Mouse (Mus musculus) ES-CJ7 (cell line): ENCODE measurements around the gene Dnah14.
"Not testable (repeated sequence)": the region's sequence is repeated elsewhere in the genome, so short reads cannot be mapped to it uniquely, and the experiment has no call there.

ENCODE experiments used
- DNase-seq: peaks from one replicate; pipeline ENCODE4 v3.0.0; 2011; ENCODE audit warnings: low read depth, low spot score

Gene Dnah14

DNA sequence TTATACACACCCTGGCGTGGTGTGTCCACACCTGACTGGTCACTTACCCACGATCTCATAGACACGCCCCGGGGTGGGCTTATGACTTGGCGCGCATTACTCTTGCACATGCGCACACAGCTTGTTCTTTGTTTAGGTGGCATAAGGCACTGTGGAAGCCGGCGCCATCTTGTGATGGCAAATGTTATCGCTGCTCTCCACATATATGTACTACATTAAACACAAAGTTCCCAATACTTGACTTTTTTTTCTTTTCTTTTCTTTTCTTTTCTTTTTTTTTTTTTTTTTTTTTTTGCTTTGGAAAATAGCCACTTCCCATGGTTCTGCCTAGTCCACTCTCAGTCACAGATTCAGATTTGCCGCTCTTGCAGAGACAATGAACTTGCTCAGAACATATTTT is 206.2 kb downstream of the Dnah14 start:
- DNase-seq = not testable (repeated sequence)

DNA sequence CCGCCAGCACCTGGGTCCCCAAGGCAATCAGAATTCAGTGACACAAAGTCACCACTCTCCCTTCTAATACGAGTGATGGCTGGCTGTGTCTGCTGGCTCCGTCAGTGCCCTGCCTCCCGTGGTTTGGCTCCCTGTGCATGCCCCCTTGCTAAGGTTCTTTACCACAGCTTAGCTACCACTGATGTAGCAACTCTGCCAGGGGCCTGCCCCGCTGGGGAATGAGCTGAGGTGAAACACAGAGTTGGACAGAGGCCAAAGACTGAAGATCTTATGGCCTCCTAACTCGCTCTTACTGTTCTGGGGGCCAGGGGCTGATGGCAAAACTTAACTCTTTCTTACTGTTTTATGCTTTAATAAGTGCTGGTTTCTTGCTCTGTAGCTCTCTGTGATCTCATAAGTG is 213.6 kb downstream of the Dnah14 start:
- no peak for DNase-seq

DNA sequence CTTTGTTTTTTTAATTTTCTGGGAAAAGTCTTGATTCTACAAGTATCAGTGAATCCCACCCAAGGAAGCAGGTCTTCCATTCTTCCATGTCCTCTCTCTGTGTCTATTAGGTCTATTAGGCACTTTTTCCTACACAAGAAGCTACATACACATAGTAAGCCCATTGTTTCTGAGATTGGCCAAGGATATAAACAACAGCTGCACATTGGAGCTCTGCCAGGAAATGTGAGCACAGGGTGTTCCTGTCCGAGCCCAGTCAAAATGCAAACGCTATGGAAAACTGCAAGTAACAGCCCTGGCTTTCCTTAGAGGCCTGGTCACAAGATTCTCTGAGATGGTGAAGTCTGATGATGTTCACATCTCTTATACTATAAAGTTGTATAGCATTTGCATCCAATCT is 217.2 kb downstream of the Dnah14 start:
- no peak for DNase-seq

DNA sequence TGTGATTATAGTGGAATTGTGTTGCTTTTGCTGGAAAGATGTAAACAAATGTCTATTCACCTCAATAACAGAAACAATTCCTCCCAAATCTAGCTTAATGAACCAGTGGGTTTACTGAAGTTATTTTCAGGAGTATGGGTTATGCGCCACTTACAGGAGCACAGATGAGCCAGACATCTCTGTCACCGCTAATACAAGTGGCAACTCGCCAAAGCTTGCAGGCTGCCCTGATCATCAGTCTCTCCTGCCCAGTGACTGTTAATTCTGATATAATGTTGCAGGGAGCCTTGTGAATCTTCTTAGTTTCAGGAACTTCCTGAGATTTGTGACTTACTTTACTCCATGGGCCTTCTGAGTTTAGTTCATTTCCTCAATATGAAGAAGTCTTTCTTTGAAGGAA is 223.6 kb downstream of the Dnah14 start:
- no peak for DNase-seq

DNA sequence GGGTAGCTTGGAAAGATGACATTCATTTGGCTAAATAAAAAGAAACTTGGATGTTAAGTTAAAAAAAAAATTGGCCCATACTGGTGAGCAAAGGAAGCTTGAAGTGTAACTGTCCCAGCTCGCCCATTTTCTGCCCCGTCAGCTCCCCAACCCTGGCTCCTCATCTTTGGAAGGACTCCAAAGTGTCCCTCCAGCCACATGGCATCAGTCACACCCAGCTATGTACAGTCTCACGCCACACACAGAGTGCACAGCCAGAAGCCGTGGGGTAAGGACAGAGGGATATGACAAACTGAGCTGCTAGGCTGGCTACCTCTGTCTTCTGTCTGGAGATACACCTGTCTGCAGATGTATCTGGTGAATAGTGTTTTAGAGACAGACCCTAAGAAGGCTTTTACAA is 224.3 kb downstream of the Dnah14 start:
- no peak for DNase-seq

DNA sequence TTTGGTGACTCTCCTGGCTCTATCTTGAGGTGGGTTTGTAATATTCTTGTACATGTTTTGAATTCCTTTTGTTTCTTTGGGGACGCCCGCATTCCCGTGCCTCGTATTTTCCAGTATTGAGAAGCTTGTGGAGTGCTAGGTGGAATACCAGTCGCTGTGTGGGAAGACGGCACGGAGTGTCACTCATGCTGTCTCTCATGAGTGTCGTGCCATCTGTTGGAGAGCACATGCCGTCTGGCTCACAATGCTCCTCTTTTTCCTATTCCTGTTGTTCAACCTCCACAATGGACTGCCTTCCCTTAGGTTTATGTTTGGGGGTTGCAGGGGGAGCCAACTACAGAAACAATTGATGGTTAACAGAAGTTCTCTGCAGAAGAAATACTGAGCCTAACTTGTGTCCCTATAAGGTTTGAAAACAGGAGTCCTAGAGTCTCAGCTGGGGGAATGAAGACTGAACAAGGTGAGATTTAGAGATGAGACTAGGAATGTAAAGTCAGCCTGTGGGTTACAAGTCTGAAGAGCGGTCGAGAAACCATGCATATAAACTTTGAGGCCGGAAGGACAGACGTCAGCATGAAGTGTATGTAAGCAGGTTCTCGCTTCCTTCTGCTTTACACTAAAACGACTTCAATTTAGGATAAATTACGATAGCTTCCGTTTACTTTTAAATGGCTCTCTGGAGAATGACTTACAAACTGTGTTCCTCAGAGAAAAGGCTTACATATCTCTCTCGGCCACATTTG is 235.3 kb downstream of the Dnah14 start:
- no peak for DNase-seq

DNA sequence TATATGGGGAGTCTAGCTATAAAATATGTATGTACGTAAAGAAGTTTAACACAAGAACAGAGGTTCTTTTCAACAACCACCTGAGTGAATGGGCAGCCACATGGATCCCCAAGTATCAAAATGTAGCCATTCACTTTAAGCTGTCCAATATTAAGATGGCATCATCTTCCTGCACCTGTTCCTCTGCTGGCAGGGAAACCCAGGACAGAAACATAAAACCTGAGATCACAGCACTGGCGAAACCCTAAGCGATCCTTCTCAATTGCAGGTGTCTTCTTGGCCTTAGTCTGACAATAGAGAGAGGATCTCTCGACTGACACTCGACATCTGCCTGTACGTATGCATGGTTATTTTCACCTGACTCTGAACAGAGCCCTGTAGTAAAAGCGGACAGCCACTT is 250.4 kb downstream of the Dnah14 start:
- no peak for DNase-seq

DNA sequence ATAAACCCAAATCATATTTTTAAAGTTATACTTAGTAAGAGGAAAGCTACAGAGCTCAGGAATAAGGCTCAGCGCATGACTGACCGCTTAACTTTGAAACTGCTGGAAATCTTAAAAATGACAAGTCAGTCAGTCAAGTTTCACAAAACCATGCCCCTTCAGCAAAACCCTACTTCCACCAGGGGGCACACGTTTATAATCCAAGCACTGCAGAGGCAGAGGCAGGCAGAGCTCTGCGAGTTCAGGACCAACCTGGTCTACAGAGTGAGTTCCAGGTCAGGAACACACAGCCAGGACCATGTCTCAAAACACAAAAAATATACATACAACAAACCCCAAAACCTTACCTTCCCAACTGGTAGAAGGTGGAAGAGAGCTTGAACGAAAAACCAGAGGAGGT is 252.0 kb downstream of the Dnah14 start:
- peak; percentile 74 for DNase-seq

DNA sequence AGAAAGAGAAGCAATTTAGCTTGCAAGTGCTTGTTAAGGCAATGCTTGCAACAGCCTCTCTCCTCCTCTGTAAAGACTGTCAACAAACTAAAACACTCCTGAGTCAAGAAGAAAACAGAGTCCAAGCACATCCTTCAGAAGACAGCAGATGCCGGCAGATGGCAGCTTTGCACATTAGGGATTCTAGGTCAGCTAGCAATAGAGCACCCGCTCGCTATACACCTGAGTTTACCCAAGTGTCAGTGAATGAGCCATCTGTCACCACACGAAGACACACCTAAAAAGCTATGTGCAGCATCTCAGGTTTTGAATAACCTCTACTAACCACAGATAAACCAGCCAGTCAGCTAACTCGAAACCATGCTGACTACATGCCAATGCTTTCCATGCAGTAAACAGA is 256.4 kb downstream of the Dnah14 start:
- DNase-seq = no peak

DNA sequence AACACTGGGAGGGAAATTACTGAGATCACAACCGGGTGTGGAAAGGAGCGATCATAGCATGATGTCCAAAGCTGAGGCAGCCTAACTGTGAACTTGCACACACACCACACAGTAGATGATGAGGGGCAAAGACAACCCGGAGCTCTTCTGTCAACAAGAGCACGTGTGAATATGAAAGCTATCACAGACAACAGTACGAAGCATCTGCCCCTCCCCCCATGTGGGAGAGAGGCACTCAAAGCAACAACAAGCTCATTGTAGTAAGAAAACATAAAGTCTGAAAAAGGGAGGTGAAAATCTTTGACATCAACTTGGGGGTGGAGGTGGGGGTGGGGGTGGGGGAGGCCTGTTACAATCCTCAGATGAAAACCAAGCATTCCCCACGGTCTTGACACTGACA is 256.8 kb downstream of the Dnah14 start:
- DNase-seq = no peak

DNA sequence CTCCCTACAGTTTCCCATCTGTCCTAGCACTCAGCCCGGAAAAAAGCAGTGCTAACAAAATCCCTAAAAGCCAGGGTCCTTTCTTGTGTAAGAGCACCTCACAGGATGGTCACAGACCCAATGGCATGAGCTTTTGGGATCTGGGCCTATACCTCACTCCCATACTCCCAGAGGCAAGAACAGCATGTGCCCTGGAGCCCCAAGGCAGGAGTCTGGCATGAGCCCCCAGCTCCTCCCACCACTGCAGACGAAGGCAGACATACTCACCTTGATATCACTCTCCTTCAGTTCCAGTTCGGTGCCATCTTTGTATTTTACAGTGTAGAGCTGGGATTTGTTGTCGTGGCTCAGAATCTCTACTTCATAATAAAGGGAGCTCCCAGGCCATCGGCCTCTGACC is 261.8 kb downstream of the Dnah14 start:
- DNase-seq = no peak

DNA sequence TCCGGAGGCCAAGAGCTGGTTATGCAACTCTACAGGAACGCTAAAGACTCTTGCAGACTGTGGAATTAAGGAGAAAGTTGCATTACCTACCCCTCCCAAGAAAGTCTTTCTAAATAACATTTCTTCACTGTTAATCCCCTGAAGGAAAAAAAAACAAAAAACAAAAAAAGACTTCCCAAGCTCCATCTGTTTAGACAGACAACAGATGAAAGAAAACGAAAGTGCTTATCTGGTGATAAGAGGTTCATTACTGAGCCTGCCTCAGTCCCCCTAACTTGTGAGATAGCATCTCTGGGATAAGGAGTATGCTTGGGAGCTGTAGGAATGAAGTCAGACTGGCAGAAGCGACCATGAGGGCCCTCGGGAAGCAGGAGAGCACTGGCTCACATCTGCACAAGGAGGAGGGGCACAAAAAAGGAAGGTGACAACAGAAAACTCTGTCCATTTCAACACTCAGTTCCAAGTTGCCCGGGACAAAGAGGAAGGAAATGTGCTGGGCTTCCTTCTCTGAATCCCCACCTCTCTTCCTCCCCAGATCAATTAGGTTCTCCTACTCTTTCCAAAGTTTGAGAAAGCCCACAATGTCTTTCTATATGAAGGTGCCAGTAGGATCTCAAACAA is 263.5 kb downstream of the Dnah14 start:
- DNase-seq = no peak

DNA sequence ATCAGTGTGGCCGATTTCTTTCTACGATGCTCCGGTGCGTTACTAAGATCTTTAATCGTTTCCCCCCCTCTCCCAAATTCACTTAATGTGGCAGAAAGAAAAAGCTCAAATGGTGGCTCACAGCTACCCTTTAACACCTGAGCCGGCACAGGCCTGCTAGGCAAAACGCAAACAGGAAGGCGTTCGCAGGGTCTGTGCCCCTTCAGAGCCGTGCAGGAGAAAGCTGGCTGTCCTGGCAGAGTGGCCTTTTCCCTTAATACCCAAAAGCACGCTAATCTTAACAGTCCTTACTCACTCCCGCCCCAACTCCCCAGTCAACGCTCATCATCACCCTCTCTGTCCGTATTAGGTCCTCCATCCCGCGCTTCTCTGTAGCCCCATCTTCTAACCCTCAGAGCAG is 265.0 kb downstream of the Dnah14 start:
- no peak for DNase-seq

DNA sequence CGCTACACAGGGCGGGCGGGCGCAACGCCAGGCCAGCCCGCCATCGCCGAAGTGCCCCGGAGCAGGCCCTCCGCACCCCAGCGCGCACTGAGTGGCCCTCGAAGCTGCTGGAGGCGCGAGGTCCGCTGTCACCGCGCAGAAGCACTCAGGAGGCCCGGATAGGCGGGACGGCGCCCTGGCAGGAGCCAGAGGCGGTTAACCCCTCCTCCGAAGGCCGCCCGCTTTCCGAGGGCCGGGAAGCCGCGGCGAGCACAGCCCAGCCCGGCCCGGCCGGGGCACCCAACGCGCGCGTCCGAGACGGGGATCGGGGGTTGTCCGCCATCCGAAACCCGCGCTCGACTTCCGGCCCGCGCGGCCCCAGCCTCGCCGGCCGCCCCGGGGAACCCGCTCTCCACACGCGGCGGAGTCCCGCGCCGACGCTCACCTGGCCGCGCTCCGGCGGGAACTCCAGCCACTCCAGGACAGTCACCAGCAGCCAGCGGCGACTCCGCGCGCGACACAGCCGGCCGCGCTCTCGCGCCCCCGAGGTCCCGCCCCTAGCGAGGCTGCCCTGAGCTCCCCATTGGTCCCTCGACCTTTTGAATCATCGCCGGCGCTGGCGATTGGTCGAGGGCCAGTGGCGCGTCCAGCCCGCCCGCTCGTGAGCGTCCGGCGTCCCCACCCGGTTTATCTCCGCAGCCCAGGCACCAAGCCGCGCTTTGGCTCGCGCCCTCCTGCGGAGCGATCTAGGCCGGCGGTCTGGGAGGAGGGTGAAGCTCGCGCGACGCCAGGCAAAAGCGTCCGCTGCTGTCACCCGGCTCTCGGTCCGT is 265.7 kb downstream of the Dnah14 start:
- peak; percentile 95 for DNase-seq

DNA sequence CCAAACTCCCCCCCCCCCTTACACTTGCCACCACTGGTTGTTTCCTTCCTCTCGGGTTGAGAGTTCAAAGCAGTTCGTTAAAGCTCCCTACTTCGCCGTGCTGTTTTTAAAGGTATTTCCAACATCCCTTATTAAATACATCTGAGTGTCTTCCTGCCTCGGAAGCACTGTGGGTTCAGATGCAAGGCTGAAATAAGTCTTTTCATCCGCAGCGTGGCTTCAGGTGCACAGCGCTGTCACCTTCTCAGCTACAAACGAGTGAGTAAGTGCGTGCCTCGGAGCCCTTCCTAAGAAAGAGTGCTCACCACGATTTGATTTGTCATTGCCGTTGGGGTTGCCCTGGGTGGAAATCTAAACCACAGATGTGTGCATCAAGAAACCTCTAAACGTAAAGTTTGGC is 266.4 kb downstream of the Dnah14 start, which contains the start of gene Lbr:
Gene Lbr, minus strand, starts transcription at position 266 of the 400 bp plus-strand sequence.
- DNase-seq = peak; percentile 51

DNA sequence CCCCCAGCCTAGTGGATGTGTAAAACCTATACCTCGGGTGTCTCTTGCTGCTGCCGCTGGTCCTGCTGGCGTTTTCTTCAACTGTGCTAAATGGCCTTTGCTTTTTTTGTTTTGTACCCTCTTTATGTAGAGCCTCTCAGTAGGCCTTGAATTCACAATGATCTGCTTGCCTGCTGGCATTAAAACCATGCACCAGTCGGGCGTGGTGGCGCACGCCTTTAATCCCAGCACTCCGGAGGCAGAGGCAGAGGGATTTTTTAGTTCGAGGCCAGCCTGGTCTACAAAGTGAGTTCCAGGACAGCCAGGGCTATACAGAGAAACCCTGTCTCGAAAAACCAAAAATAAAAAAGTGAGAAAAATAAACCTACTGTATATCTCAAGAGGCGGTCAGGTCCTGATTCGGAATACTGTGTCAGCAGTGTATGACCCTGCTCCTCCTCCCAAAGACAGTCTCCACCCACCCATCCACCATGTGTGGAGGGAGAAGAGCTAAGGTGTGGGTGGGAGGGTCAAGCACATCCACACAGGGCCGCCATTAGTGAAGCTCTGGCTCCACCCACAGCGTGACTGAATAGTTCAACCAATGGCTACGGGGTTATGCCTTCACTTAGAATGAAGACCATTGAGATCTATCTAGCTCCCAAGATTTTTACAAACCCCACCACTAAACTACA is 268.7 kb downstream of the Dnah14 start:
- peak; percentile 98 for DNase-seq

DNA sequence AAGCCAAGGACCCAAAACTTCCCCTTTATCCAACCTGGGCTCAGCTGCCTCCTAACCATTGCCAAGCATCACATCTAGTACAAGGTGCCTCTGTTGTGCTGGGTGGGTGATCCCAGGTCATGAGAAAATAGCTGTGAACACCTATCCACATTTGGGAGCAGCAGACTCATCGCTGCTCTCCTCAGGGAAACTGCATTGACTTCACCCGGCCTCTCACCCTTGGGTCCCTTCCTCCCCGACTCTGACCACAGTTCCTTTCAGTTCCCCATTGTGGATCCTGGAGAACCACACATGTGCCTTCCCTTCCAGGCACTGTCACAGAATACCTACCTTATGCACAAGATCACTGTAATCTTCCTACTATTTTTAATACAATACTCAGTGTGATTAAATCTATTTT is 269.4 kb downstream of the Dnah14 start:
- no peak for DNase-seq

DNA sequence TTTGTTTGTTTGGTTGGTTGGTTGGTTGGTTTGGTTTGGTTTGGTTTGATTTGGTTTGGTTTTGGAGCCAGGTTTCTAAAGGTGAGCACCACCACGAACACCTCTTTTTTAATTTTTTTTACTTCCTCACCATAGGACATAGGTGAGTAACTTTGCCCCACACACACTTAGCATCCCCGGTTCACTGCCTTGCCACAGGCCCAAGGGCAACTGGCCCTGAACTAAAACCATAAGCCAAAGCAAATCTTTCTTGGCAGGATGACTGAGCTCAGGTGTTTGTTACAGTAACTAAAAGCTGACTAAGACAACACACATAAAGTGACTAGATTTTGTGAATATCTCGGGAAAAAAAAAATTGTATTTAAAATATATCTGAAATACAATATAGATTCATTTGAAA is 271.0 kb downstream of the Dnah14 start:
- no peak for DNase-seq

DNA sequence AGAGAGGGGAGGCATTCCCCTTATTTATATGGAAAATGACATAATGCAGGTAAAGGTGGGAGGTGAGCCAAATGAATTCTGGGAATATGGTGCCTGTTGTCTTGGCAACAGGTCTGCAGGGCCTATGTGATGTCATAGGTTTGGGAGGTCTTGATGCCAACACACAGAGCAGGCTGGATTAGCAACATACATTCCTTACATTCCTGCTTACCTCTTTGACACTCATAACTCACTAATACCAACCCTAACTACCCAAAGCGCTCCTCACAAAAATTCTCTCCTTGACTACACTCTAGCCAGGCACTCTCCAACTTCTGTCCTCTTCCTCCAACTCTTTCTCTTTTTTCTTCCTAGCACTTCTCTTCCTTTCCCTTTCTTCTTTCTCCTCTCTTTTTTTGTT is 271.9 kb downstream of the Dnah14 start:
- no peak for DNase-seq

DNA sequence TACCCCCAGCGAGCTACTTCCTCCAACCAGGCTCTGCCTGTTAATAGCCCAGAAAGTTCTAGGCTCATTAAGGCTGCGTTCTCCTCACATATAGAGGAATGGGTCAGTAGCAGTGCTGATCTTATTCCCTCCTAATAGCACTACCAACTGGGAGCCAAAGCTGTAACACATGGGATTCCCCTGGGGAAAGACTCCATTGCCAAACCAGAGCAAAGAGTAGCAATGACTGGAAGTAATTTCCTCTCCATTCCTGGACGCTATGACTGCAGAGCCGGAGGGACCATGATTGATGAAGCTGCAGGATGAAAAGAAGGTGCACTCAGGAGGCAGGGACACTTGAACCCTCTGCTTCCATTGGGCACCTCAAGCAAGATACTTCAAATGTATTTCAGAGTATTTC is 274.1 kb downstream of the Dnah14 start:
- DNase-seq = no peak

DNA sequence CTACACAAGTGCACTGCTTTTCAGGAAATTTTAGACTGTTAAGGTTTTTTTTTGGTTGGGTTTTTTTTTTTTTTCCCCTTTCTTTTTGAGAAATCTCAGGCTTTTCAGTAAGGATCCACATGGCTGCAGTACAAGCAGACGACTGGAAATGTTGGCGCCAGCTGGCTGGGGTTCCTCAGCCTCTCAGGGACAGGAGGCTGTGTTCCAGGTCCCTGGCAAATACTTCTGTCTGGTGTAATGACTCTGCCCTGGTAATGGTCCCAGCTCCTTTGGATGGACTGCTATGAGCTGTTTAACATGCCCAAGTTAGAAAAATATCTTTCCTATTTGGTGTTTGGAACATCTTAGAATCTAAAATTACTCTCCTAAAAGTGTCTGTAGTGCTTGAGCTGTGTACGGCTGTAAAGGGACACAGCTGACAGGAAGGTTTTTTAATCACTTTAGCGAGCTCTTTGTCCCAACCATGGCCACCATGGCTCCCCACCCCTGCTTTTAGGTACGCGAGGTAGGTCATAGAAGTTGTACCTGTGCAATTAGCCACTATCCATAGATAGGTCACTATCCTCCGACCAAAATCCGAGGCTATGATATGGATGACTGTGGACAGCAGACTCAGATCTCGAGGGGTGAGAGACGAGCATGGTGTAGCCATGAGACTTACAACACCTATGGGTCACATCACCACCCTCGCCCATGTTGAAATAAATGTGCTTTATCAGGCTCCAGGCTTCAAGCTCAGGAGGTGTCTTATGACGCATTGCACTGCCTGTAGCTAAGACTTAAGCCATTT is 275.4 kb downstream of the Dnah14 start:
- no peak for DNase-seq
